Mouse (Mus musculus): ENCODE measurements around the gene Pigq.

Pigq gene

DNA sequence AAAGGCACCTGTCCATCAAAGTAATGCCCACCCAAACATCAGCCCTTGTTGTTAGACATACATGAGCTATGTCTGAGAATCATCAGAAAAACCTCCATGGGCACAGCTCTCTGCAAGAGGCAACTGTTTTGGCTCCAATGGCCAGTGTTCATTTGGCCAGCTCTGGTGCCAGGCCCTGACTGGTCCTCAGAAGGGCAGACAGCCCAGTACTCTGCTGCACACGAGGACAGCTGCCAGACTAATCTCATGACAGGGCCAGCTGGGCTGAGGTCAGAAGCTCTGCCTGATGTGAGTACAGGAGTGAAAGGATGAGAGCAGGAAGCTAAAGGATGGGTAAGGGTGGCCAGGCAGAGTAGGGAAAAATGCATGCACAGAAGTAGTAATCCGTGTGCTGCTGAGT, 19.4 kb downstream of the Pigq start:
- DNase-seq (ENCODE audit: low spot score), result no peak

DNA sequence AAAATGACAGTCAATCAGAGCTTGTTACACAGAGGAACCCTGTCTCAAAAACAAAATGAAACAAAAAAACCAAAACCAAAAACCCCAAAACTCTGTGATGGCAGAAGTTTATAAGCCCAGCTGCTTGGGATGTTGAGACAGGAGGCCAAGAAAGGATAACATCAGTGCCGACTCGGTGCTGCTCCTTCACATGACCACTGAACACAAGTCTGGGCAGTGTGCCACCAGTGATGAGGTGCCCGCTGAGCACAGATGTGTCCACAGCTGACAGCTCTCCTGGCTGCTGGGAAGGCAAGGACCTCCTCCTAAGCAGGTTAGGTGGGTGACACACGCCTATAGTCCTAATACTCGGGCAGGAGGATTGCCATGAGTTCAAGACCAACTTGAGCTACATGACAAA, 22.6 kb downstream of the Pigq start:
- no peak for DNase-seq (ENCODE audit: low spot score)

GRCm38 (mm10) chr17:25919786-25920642, 24.7 kb downstream of the Pigq start:
- peak; percentile 99 for DNase-seq (ENCODE audit: low spot score)

- DNase-seq (ENCODE audit: low spot score), result peak; percentile 53
These were observed 25.5 kb downstream of the Pigq start, which contains the start of gene Rab40c for GRCm38 (mm10) chr17:25919144-25919785. TSS of gene Rab40c (minus strand) at chr17:25919727.

DNA sequence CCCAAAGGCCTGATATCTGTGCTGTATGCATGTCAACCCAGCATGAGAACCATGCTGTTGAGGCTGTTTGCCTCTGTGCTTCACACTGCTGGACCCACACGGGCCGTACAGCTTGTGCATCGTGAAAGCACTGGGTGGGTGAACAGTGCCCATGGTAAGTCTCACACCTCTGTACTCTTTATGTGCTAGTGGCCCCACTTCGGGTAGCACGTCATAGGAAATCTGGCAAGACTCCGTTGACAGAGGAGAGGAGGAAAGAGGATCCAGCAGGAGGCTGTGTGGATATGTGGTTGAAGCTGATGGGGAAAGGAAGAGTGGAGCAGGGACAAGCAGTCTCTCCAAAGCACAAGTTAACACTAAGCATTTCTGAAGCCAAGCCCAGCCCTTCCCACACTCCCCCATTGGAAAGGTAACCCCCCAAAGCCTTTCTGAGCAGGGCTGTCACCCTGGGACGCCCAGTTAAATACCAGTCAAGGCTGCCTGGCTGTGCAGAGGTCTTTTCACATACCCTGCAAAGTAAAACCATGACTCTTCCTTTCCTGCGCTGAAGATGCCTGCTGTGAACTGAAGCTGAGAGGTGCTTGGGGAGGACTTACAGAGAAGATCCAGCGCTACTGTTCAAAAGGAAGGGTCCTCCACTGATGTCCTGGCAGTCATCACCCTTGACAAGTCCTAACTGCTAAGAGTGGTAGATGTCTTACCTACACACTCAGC, 26.5 kb downstream of the Pigq start:
- DNase-seq (ENCODE audit: low spot score), result no peak

DNA sequence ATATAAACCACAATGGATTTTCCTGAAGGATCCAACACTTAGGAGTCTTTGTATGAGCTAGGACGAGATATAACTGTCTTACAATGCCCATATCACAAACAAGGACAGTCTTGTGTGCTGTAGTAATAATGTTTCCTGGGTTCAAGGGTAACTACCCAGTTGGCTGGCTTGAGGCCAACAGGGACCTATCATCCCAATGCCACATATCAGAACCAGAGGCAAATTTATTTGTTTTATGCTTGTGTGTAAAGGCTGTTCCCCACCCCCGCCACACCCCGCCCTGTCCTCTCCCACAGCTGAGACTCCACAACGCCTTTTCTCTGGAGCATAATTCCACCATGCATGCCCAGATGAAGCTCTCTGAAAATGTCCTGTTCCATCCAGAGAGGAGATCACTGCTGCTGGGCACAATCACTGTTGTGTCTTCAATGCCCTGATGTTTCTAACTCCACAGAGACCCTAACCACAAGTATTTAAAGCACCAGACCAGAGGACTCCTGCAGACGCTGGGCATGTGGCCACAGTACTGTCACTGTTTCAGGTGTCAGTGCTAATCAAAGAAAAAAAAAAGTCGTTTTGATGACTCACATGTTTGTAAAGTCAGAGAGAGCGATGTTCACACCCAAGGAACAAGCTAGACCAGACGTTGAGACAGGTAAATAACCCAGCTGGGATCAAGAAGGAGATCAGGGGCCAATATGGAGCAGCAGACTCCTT, 27.6 kb downstream of the Pigq start:
- DNase-seq (ENCODE audit: low spot score), result no peak

GRCm38 (mm10) chr17:25914295-25914694, 30.4 kb downstream of the Pigq start:
- DNase-seq (ENCODE audit: low spot score), result no peak

DNA sequence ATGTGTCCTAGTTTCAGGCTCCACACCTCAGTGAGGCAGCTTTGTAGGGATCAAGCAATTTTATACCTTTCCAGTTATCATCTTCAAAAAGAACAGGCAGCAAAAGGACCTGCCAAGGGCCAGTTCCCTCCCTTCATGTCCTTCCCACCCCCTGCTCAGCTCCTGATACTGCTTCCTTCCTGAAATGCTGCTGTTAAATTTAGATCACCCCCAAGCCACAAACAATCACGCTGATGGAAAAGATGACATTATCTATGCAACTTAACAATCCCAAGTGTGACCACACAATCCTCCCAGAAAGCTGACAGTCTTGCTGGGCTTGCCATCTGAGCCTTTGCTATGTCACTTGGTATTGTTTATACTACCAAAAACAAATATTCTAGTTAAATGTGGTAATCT, 30.9 kb downstream of the Pigq start:
- DNase-seq (ENCODE audit: low spot score), result no peak

GRCm38 (mm10) chr17:25913186-25913876, 31.4 kb downstream of the Pigq start:
- DNase-seq (ENCODE audit: low spot score), result no peak

DNA sequence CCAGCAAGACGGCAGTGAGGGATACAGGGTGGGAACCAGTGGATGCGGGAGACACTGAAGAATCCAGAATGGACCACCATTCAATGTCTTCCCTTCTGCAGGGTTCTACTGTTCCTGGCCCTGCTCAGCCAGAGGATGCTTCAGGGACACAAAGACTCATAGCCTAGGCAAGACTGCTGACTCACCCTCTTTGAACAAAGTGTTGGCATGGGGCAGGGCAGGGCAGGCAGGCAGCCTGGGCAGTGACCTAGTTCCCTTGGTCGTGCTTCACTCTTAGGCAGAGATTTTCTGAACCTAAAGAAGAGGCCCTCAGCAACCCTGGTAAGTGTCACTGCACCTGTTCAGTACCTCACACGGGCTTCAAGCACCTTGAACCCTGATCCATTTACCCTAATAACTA, 32.9 kb downstream of the Pigq start:
- DNase-seq (ENCODE audit: low spot score), result no peak

- DNase-seq (ENCODE audit: low spot score), result no peak
These were observed 37.1 kb downstream of the Pigq start for GRCm38 (mm10) chr17:25907640-25908039.

DNA sequence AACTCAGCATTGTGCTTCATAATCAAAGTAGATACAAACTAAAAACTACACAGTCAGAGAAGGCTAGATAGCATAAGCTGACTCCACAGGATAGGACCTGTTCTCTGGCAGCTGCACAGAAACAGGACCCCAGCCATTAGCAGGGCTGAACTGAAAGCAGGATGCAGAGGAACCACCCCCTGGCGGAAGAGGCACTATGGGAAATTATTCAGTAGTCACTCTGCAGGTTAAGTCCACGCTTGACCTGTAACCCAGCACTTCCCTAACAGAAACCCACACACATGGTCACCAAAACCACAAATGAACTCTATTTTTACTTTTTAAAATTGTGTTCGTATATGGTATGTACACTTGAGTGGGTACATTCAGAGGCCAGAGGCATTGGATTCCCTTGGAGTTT, 41.7 kb downstream of the Pigq start:
- no peak for DNase-seq (ENCODE audit: low spot score)

DNA sequence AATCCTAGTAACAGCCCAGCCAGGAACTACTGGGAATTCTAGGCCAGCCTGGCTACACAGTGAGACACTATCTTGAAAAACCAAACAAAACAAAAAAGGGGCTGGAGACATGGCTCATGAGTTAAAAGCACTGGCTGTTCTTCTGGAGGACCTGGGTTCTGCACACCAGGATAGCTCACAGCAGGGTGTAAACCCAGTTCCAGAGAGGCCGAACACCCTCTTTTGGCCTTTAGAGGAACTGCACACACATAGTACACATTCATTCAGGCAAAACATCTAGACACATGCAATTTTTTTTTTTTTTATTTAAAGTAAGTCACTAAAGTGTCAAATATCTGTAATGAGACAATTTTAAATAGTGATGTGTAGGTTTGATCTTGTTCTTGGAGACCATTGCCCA, 44.5 kb downstream of the Pigq start:
- DNase-seq (ENCODE audit: low spot score), result no peak

GRCm38 (mm10) chr17:25895891-25896290, 48.8 kb downstream of the Pigq start:
- peak; percentile 70 for DNase-seq (ENCODE audit: low spot score)

- peak; percentile 49 for DNase-seq (ENCODE audit: low spot score)
These were observed 49.3 kb downstream of the Pigq start for GRCm38 (mm10) chr17:25895415-25895814.

GRCm38 (mm10) chr17:25893975-25894617, 50.6 kb downstream of the Pigq start:
- peak; percentile 90 for DNase-seq (ENCODE audit: low spot score)

DNA sequence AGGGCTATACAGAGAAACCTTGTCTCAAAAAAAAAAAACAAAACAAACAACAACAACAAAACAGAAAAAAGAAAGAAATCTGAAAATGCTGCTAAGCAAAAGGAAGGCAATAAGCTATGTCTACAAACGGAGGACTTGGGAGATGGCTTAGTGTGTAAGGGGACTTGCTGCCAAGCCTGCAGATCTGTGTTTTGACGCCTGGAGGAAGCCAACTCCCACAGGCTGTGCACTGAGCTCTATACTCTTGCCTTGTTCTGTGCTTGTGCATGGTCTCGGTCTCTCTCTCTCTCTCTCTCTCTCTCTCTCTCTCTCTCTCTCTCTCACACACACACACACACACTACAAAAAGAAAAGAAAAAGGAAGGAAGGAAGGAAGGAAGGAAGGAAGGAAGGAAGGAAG, 55.9 kb downstream of the Pigq start:
- no peak for DNase-seq (ENCODE audit: low spot score)

DNA sequence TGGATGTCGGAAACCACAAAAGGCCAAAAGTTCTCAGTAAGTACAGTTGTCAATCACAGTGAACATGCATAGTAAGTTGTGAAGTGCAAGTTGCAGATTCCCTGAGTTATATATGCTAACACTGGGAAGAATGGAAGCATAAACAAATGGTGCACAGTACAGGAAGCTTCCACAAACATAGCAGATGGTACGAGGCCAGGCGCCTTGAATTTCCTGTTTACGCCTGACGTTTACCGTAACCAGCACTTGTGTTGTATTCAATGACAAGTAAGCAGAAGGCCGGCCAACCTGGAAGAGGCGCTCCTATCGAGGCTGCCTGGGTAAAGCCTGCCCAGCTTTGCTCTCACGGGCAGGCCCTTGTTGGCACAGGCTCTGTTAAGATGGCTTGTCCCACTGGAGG, 57.3 kb downstream of the Pigq start:
- DNase-seq (ENCODE audit: low spot score), result no peak

DNA sequence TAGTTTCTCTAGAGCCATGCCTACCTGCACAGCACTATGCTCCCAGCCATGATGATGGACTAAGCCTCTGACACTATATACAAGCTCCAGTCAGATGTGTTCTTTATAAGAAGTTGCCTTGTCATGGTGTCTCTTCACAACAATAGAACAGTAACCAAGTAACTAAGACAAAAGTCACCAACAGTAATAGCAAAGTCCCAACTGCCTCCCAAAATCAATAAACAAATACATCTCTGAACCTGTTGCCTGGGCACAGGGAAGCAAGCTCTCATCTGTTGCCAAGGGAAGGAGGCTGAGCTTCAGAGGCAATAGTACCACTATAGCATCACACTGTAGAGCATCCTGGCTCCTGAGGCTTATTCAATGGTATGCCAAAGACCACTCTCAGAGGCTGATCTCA, 57.9 kb downstream of the Pigq start:
- DNase-seq (ENCODE audit: low spot score), result no peak

GRCm38 (mm10) chr17:25885636-25886035, 59.1 kb downstream of the Pigq start:
- peak; percentile 65 for DNase-seq (ENCODE audit: low spot score)

GRCm38 (mm10) chr17:25883824-25884223, 60.9 kb downstream of the Pigq start:
- DNase-seq (ENCODE audit: low spot score), result no peak

Measured in retina, embryonic 14.5 days (tissue).